Mouse (Mus musculus): ENCODE results near the gene Gm6169. TPM values are rescaled to one million over a fixed set of nuclear protein-coding genes. Genes with fewer than 3 reads are reported as not detected.
"Not testable (repeated sequence)": the region's sequence is repeated elsewhere in the genome, so short reads cannot be mapped to it uniquely, and the experiment has no call there.

The Gm6169 gene
- polyA plus RNA-seq, 1 experiment from 2014 or later = 1.9 TPM

DNA sequence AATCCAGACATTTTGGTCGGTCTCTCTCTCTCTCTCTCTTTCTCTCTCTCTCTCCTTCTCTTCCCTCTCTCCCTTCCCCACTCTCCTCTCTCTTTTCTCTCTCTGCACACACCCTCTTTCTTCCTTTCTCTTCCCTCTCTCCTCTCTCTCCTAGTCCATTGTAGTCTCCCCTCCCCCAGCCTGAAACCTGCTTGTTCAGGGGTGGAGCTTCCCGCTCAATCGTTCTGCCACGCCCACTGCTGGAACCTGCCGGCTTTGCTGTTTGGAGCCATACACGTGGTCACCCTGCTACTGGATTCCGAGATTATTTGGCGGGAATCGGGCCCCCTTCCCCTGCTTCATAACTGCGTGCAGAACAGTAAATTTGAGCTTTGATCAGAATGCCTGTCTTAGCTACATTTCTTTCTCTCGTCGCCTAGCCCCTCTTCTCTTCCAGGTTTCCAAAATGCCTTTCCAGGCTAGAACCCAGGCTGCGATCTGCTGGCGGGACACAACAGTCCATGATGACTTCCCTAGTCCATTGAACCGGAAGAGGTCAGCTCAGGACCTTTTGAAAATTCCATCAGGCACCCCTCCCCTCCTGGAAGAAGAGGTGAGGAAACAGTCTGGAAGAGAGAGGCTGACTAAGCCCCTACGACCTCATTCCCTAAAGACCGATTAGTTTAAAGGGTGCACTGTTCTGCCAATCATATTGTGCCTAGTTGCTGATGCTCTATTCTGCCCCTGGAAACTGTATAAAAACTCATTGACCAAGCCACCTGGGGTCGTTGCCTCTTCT is 34.0 kb downstream of the Gm6169 start:
- DNase-seq (ENCODE audit: low spot score); H3K27me3 ChIP-seq (replicated peaks; ENCODE audit: control insufficient read depth, insufficient read depth, low read length); H3K9me3 ChIP-seq (ENCODE audit: control insufficient read depth, low read length); H3K36me3 ChIP-seq (ENCODE audit: control insufficient read depth, insufficient read depth, low read length): not testable (repeated sequence)
- Histone ChIP-seq H3K9ac (ENCODE audit: low read depth, low read length) (peak overlapping the region; percentile 71), H3K4me1 (replicated peaks; ENCODE audit: control insufficient read depth, insufficient read depth, low read length) (peaks cover 17% of the 10 kb centered on the region), H3K27ac (ENCODE audit: low read depth, low read length) (peak overlapping the region; percentile 74), H3K4me3 (ENCODE audit: low read depth, low read length) (peak overlapping the region; percentile 26; the same call in 1 of the 2 replicates), H3K4me2 (peak overlapping the region; percentile 60)
- 31% methylated on average over 18 of the region's 18 CpGs for WGBS
- peak; percentile 37 for ATAC-seq (replicated peaks; ENCODE audit: low FRiP score)

DNA sequence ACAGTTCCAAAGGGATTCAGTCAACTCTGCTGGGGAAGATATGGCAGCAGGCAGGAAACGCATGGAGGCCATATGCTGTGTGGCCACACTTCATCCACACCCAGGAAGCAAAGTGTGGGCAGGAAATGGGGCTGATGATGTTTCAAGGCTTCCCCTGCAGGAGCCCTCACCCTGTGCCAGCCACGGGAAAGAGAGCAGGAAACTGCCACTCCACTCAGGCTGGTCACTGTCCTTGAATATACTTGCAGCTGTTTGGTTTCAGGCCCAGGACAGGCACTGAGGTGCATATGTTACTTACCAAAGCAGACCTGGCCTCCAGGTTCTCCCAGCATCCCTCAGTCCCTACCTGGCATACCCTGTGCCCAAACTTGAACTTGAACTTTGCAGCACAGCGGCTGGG is 34.6 kb downstream of the Gm6169 start:
- no peaks in the 10 kb centered on the region for H3K36me3 ChIP-seq (ENCODE audit: control insufficient read depth, insufficient read depth, low read length)
- no peaks in the 10 kb centered on the region for H3K27me3 ChIP-seq (replicated peaks; ENCODE audit: control insufficient read depth, insufficient read depth, low read length)
- H3K4me2 ChIP-seq = peak overlapping the region; percentile 60
- H3K9me3 ChIP-seq (ENCODE audit: control insufficient read depth, low read length) = no peaks in the 10 kb centered on the region
- H3K27ac ChIP-seq (ENCODE audit: low read depth, low read length) = peak overlapping the region; percentile 74
- peak overlapping the region; percentile 26; the same call in 1 of the 2 replicates for H3K4me3 ChIP-seq (ENCODE audit: low read depth, low read length)
- ATAC-seq (replicated peaks; ENCODE audit: low FRiP score) = peak; percentile 18; the same call in 1 of the 2 replicates
- DNase-seq (ENCODE audit: low spot score) = peak; percentile 46
- peaks cover 17% of the 10 kb centered on the region for H3K4me1 ChIP-seq (replicated peaks; ENCODE audit: control insufficient read depth, insufficient read depth, low read length)
- H3K9ac ChIP-seq (ENCODE audit: low read depth, low read length) = peak overlapping the region; percentile 71
- WGBS = 26% methylated on average over 3 of the region's 3 CpGs

DNA sequence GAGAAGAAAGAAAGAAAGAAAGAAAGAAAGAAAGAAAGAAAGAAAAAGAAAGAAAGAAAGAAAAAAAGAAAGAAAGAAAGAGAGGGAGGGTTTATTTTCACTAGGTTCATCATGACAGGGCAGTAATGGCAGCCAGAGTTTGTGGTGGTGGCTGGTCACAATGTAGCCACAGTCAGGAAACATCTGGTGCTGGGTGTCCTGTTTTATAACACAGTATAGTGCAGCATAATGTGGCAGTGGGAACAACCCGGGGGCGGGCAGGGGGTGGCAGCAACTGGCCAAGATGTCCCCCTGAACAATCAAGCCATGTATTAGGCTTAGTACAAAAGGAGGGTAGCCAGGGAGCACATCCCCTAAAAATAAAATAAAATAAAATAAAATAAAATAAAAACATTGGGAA is 35.6 kb downstream of the Gm6169 start:
- H3K4me1 ChIP-seq (replicated peaks; ENCODE audit: control insufficient read depth, insufficient read depth, low read length) = peaks cover 17% of the 10 kb centered on the region

DNA sequence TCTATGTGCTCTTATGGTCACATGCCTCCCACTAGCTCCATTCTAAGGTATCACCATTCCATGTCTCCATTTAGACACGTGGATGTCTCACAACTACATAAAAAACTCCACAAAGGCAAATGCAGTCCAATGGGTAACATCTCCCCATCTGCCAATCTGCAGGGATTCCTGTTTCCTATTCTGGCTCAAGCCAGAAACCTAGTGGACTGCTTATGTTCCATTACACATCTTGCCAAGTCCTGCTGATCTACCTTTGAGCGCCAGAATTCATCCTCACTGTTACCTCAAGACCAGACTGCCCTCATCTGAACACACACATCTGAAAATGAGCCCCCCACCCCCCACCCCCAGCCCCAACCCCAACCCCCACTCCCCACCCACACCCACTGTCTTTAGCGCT is 36.9 kb downstream of the Gm6169 start:
- Histone ChIP-seq H3K9me3 (ENCODE audit: control insufficient read depth, low read length) (no peaks in the 10 kb centered on the region), H3K27ac (ENCODE audit: low read depth, low read length) (no peak overlapping the region), H3K27me3 (replicated peaks; ENCODE audit: control insufficient read depth, insufficient read depth, low read length) (no peaks in the 10 kb centered on the region), H3K4me2 (no peak overlapping the region), H3K4me1 (replicated peaks; ENCODE audit: control insufficient read depth, insufficient read depth, low read length) (peaks cover 15% of the 10 kb centered on the region), H3K36me3 (ENCODE audit: control insufficient read depth, insufficient read depth, low read length) (no peaks in the 10 kb centered on the region), H3K4me3 (ENCODE audit: low read depth, low read length) (no peak overlapping the region), H3K9ac (ENCODE audit: low read depth, low read length) (no peak overlapping the region)
- WGBS = 92% methylated on average over 3 of the region's 3 CpGs
- no peak for ATAC-seq (replicated peaks; ENCODE audit: low FRiP score)
- no peak for DNase-seq (ENCODE audit: low spot score)

More for the DNA sequence above, 35.6 kb downstream of the Gm6169 start:
- DNase-seq (ENCODE audit: low spot score) (no peak), ATAC-seq (replicated peaks; ENCODE audit: low FRiP score) (no peak)
- Histone ChIP-seq H3K36me3 (ENCODE audit: control insufficient read depth, insufficient read depth, low read length) (no peaks in the 10 kb centered on the region), H3K9me3 (ENCODE audit: control insufficient read depth, low read length) (no peaks in the 10 kb centered on the region), H3K4me2 (no peak overlapping the region), H3K4me3 (ENCODE audit: low read depth, low read length) (no peak overlapping the region), H3K27ac (ENCODE audit: low read depth, low read length) (no peak overlapping the region), H3K27me3 (replicated peaks; ENCODE audit: control insufficient read depth, insufficient read depth, low read length) (no peaks in the 10 kb centered on the region), H3K9ac (ENCODE audit: low read depth, low read length) (no peak overlapping the region)
- 59% methylated on average over 2 of the region's 2 CpGs for WGBS

DNA sequence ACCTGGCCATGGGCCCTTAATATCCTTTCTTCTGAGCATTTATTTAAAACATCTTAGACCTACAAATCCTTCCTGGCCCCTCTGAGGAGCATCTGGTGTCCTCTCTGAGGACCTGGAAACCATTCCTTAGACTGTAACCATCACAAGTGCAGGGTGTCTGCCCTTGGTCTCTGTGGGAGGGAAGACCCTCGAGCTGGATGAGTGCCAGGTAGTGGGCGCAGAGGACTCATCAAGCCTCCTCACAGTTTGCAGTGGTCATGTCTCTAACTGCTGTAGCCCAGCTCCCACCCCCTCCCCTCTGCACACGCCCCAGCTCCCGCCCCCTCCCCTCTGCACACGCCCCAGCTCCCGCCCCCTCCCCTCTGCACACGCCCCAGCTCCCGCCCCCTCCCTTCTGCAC is 38.7 kb downstream of the Gm6169 start:
- no peaks in the 10 kb centered on the region for H3K9me3 ChIP-seq (ENCODE audit: control insufficient read depth, low read length)
- H3K4me2 ChIP-seq = no peak overlapping the region
- H3K4me1 ChIP-seq (replicated peaks; ENCODE audit: control insufficient read depth, insufficient read depth, low read length) = peaks cover 10% of the 10 kb centered on the region
- H3K27ac ChIP-seq (ENCODE audit: low read depth, low read length) = no peak overlapping the region
- H3K4me3 ChIP-seq (ENCODE audit: low read depth, low read length) = no peak overlapping the region
- no peaks in the 10 kb centered on the region for H3K36me3 ChIP-seq (ENCODE audit: control insufficient read depth, insufficient read depth, low read length)
- H3K9ac ChIP-seq (ENCODE audit: low read depth, low read length) = no peak overlapping the region
- WGBS = 69% methylated on average over 5 of the region's 8 CpGs
- H3K27me3 ChIP-seq (replicated peaks; ENCODE audit: control insufficient read depth, insufficient read depth, low read length) = no peaks in the 10 kb centered on the region
- DNase-seq (ENCODE audit: low spot score) (no peak), ATAC-seq (replicated peaks; ENCODE audit: low FRiP score) (no peak)

DNA sequence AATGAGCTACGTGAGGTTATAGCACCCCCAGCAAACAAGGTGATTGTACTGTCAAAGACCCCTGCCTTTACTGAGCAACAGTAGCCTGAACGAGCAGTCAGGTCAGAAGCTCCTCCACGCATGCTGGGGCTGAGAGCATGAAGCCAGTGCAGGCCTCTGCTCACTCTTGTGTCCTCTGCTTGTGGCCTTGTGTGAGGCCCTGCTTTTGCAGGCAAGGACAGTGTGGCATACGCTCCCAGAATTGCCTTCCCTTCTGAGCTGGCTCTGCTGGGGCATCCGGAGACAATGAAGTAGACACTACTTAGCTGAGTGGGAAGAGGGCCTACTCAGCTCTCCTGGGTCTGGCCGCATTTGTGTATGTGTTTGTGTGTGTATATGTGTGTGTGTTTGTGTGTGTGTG is 39.3 kb downstream of the Gm6169 start:
- Histone ChIP-seq H3K27me3 (replicated peaks; ENCODE audit: control insufficient read depth, insufficient read depth, low read length) (no peaks in the 10 kb centered on the region), H3K9me3 (ENCODE audit: control insufficient read depth, low read length) (no peaks in the 10 kb centered on the region), H3K4me3 (ENCODE audit: low read depth, low read length) (no peak overlapping the region), H3K4me1 (replicated peaks; ENCODE audit: control insufficient read depth, insufficient read depth, low read length) (peaks cover 10% of the 10 kb centered on the region), H3K9ac (ENCODE audit: low read depth, low read length) (no peak overlapping the region), H3K4me2 (no peak overlapping the region), H3K36me3 (ENCODE audit: control insufficient read depth, insufficient read depth, low read length) (no peaks in the 10 kb centered on the region), H3K27ac (ENCODE audit: low read depth, low read length) (no peak overlapping the region)
- 88% methylated on average over 6 of the region's 6 CpGs for WGBS
- DNase-seq (ENCODE audit: low spot score) (no peak), ATAC-seq (replicated peaks; ENCODE audit: low FRiP score) (no peak)

DNA sequence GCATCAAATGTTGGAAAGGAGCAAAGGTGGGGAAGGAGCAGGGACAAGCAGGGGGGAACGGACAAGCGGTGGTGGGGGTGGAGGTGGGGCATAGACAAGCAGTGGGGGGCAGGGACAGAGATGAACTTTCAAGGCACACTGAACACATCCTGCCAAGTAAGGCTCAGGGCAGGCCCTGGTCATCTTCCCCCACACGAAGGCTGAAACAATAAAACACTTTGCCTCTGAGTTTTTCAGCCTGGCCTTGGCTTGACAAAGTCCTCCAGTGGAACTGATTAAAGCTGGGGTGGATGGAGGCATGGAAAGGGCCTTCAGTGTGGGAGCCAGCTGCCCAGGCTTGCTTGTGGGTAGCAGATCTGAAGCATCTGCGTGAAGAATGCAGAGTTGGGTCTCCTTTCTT is 41.2 kb downstream of the Gm6169 start:
- WGBS = 59% methylated on average over 4 of the region's 4 CpGs
- H3K4me2 ChIP-seq = no peak overlapping the region
- no peaks in the 10 kb centered on the region for H3K27me3 ChIP-seq (replicated peaks; ENCODE audit: control insufficient read depth, insufficient read depth, low read length)
- ATAC-seq (replicated peaks; ENCODE audit: low FRiP score) (no peak), DNase-seq (ENCODE audit: low spot score) (no peak)
- no peak overlapping the region for H3K4me3 ChIP-seq (ENCODE audit: low read depth, low read length)
- H3K4me1 ChIP-seq (replicated peaks; ENCODE audit: control insufficient read depth, insufficient read depth, low read length) = peaks cover 2% of the 10 kb centered on the region; the same call in 1 of the 2 replicates
- H3K9me3 ChIP-seq (ENCODE audit: control insufficient read depth, low read length) = no peaks in the 10 kb centered on the region
- no peak overlapping the region for H3K27ac ChIP-seq (ENCODE audit: low read depth, low read length)
- H3K36me3 ChIP-seq (ENCODE audit: control insufficient read depth, insufficient read depth, low read length) = no peaks in the 10 kb centered on the region
- no peak overlapping the region for H3K9ac ChIP-seq (ENCODE audit: low read depth, low read length)

DNA sequence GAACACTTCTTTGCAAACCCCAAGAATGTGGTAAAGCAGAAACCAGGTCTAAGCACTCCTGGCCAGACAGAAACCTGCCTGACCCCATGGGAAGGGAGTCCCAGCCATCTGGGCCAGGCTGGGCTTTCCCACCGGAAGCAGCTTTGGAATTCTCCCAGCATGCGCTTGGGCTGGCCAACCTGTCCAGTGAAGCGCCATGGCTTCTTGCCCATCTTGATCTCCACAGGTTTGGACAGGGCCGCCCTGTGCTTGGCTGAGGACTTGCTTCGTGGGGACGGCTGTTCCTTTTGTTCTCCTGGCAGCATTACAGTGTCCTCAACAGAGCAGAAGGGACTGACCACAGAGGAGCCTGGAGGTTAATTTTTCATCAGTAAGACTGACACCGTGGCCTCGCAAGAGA is 45.2 kb downstream of the Gm6169 start:
- no peak overlapping the region for H3K9ac ChIP-seq (ENCODE audit: low read depth, low read length)
- no peak overlapping the region for H3K27ac ChIP-seq (ENCODE audit: low read depth, low read length)
- WGBS = 75% methylated on average over 8 of the region's 8 CpGs
- no peak overlapping the region for H3K4me2 ChIP-seq
- no peak for DNase-seq (ENCODE audit: low spot score)
- no peaks in the 10 kb centered on the region for H3K9me3 ChIP-seq (ENCODE audit: control insufficient read depth, low read length)
- peaks cover 2% of the 10 kb centered on the region; the same call in 1 of the 2 replicates for H3K4me1 ChIP-seq (replicated peaks; ENCODE audit: control insufficient read depth, insufficient read depth, low read length)
- no peak overlapping the region for H3K4me3 ChIP-seq (ENCODE audit: low read depth, low read length)
- H3K27me3 ChIP-seq (replicated peaks; ENCODE audit: control insufficient read depth, insufficient read depth, low read length) = no peaks in the 10 kb centered on the region
- ATAC-seq (replicated peaks; ENCODE audit: low FRiP score) = no peak
- no peaks in the 10 kb centered on the region for H3K36me3 ChIP-seq (ENCODE audit: control insufficient read depth, insufficient read depth, low read length)

DNA sequence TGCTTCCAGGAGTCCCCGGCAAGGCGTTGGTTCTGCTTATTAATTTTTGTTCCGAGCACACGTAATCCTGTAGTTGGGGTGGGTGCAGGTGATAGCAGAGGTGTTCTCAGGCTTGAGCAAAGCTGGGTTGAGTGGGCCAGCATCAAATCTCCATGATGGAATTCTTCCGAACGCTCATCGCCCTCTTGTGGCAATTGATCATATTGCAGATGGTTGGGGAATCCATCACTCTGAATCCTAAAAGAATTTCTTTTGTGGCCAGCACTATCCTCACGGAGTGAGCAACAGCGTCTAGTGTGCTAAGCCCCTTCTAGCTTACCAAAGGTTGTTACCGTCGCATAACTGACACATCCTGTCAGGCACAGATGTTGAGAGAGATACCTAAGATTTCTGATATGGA is 46.4 kb downstream of the Gm6169 start:
- Histone ChIP-seq H3K27me3 (replicated peaks; ENCODE audit: control insufficient read depth, insufficient read depth, low read length) (no peaks in the 10 kb centered on the region), H3K4me1 (replicated peaks; ENCODE audit: control insufficient read depth, insufficient read depth, low read length) (peaks cover 2% of the 10 kb centered on the region; the same call in 1 of the 2 replicates), H3K4me3 (ENCODE audit: low read depth, low read length) (no peak overlapping the region), H3K9me3 (ENCODE audit: control insufficient read depth, low read length) (no peaks in the 10 kb centered on the region), H3K9ac (ENCODE audit: low read depth, low read length) (no peak overlapping the region), H3K27ac (ENCODE audit: low read depth, low read length) (no peak overlapping the region), H3K36me3 (ENCODE audit: control insufficient read depth, insufficient read depth, low read length) (no peaks in the 10 kb centered on the region), H3K4me2 (no peak overlapping the region)
- DNase-seq (ENCODE audit: low spot score) (peak; percentile 44), ATAC-seq (replicated peaks; ENCODE audit: low FRiP score) (no peak)
- WGBS = 14% methylated on average over 11 of the region's 11 CpGs

All from liver, embryonic 11.5 days (tissue).